Mouse (Mus musculus): ENCODE measurements around the gene Kdm4c. TPM values are rescaled to one million over a fixed set of nuclear protein-coding genes. Genes with fewer than 3 reads are reported as not detected.
"Not testable (repeated sequence)": the region's sequence is repeated elsewhere in the genome, so short reads cannot be mapped to it uniquely, and the experiment has no call there.

Gene Kdm4c
- polyA plus RNA-seq, 1 experiment from 2014 or later, result 11.9 TPM

DNA sequence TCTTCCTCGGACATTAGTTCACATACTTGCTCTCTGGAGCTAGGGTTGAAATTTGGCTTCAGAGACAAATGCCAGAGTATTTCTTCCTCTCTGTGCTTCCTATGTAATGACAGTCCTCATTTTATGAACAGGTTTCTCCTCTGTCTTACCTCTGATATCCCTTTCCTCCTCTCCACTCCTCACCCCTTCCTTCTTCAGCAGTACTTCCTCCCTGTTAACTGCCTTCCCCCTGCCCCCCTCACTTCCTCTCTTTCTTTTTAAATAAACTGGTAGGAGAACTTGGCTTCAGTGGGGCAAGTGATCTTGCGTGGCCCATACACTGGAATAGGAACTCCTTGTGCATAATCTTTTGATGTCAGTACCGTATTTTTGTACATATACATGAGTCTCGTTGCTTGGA is 115.2 kb downstream of the Kdm4c start:
- Histone ChIP-seq H3K36me3 (ENCODE audit: control insufficient read depth, insufficient read depth, low read length) (peaks cover 2% of the 10 kb centered on the region; the same call in 1 of the 2 replicates), H3K9me3 (replicated peaks; ENCODE audit: control insufficient read depth, low read length) (no peaks in the 10 kb centered on the region), H3K9ac (ENCODE audit: low read depth, low read length) (no peak overlapping the region), H3K4me2 (no peak overlapping the region), H3K4me1 (ENCODE audit: control insufficient read depth, insufficient read depth, low read length) (no peaks in the 10 kb centered on the region), H3K4me3 (ENCODE audit: low read depth, low read length) (no peak overlapping the region), H3K27ac (ENCODE audit: low read depth, low read length) (no peak overlapping the region), H3K27me3 (ENCODE audit: control insufficient read depth, insufficient read depth, low read length) (no peaks in the 10 kb centered on the region)
- WGBS (ENCODE audit: insufficient replicate concordance), result 91% methylated on average over 4 of the region's 4 CpGs
- ATAC-seq (replicated peaks; ENCODE audit: insufficient number of reproducible peaks, low FRiP score, low TSS enrichment), result no peak

DNA sequence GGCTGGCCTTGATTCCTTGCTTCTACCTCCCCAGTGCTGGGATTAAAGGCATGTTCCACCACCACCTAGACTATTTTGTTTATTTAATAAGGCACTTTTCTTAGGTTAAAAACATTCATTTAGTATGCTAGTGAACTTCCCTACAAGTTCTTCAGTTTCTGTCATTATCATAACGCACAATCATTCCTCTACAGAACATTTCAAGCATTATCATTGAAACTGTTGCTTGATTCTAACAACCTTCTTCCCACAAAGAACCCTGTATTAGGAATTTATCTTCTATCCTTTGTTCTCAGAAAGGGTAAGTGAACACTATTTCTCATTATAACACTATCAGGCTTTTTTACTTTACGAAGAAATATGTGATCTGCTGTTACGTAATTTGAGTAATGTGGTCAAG is 118.0 kb downstream of the Kdm4c start:
- WGBS (ENCODE audit: insufficient replicate concordance), result 92% methylated on average over 3 of the region's 3 CpGs
- no peak overlapping the region for H3K27ac ChIP-seq (ENCODE audit: low read depth, low read length)
- H3K4me3 ChIP-seq (ENCODE audit: low read depth, low read length), result no peak overlapping the region
- H3K9me3 ChIP-seq (replicated peaks; ENCODE audit: control insufficient read depth, low read length), result no peaks in the 10 kb centered on the region
- H3K36me3 ChIP-seq (ENCODE audit: control insufficient read depth, insufficient read depth, low read length), result peaks cover 2% of the 10 kb centered on the region; the same call in 1 of the 2 replicates
- no peaks in the 10 kb centered on the region for H3K27me3 ChIP-seq (ENCODE audit: control insufficient read depth, insufficient read depth, low read length)
- no peak overlapping the region for H3K9ac ChIP-seq (ENCODE audit: low read depth, low read length)
- H3K4me2 ChIP-seq, result no peak overlapping the region
- no peaks in the 10 kb centered on the region for H3K4me1 ChIP-seq (ENCODE audit: control insufficient read depth, insufficient read depth, low read length)
- no peak for ATAC-seq (replicated peaks; ENCODE audit: insufficient number of reproducible peaks, low FRiP score, low TSS enrichment)

- Histone ChIP-seq H3K9ac (ENCODE audit: low read depth, low read length) (no peak overlapping the region), H3K9me3 (replicated peaks; ENCODE audit: control insufficient read depth, low read length) (no peaks in the 10 kb centered on the region), H3K4me3 (ENCODE audit: low read depth, low read length) (no peak overlapping the region), H3K4me1 (ENCODE audit: control insufficient read depth, insufficient read depth, low read length) (no peaks in the 10 kb centered on the region), H3K27me3 (ENCODE audit: control insufficient read depth, insufficient read depth, low read length) (no peaks in the 10 kb centered on the region), H3K4me2 (no peak overlapping the region), H3K36me3 (ENCODE audit: control insufficient read depth, insufficient read depth, low read length) (no peaks in the 10 kb centered on the region), H3K27ac (ENCODE audit: low read depth, low read length) (no peak overlapping the region)
- WGBS (ENCODE audit: insufficient replicate concordance), result 74% methylated on average over 4 of the region's 4 CpGs
- no peak for ATAC-seq (replicated peaks; ENCODE audit: insufficient number of reproducible peaks, low FRiP score, low TSS enrichment)
Measured at GRCm38 (mm10) chr4:74386583-74386982, 144.3 kb downstream of the Kdm4c start.

GRCm38 (mm10) chr4:74393162-74393561 is 150.9 kb downstream of the Kdm4c start:
- 90% methylated on average over 2 of the region's 2 CpGs for WGBS (ENCODE audit: insufficient replicate concordance)
- H3K4me1 ChIP-seq (ENCODE audit: control insufficient read depth, insufficient read depth, low read length), result no peaks in the 10 kb centered on the region
- no peak for ATAC-seq (replicated peaks; ENCODE audit: insufficient number of reproducible peaks, low FRiP score, low TSS enrichment)

DNA sequence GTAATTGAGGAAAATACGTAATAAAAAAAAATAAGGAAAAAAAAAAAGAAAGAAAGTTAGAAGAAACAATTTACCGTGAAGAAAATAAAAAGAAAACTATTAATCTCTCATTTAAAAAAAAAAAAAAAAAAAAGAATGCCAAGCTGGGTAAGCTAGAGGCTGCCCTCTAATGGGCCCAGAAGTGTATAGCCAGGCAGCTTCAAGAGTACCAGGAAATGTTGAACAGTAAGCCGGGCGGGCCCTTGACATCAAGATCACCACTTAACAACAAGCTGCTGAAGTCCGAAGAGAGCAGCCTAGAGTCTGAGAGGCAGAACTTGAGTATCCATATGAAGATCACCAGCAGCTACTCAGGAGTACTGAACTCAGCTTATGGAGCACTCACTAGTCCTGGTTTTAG is 154.3 kb downstream of the Kdm4c start:
- H3K9me3 ChIP-seq (replicated peaks; ENCODE audit: control insufficient read depth, low read length), result no peaks in the 10 kb centered on the region
- no peak overlapping the region for H3K4me3 ChIP-seq (ENCODE audit: low read depth, low read length)
- H3K27ac ChIP-seq (ENCODE audit: low read depth, low read length), result no peak overlapping the region
- no peak for ATAC-seq (replicated peaks; ENCODE audit: insufficient number of reproducible peaks, low FRiP score, low TSS enrichment)
- 86% methylated on average over 5 of the region's 5 CpGs for WGBS (ENCODE audit: insufficient replicate concordance)
- no peaks in the 10 kb centered on the region for H3K27me3 ChIP-seq (ENCODE audit: control insufficient read depth, insufficient read depth, low read length)
- 0 out of 2 replicates have a peak, but pooled peaks cover 5% of the 10 kb centered on the region for H3K36me3 ChIP-seq (ENCODE audit: control insufficient read depth, insufficient read depth, low read length)
- H3K9ac ChIP-seq (ENCODE audit: low read depth, low read length), result no peak overlapping the region
- H3K4me2 ChIP-seq, result no peak overlapping the region
- H3K4me1 ChIP-seq (ENCODE audit: control insufficient read depth, insufficient read depth, low read length), result no peaks in the 10 kb centered on the region

More at GRCm38 (mm10) chr4:74393162-74393561, 150.9 kb downstream of the Kdm4c start:
- H3K4me3 ChIP-seq (ENCODE audit: low read depth, low read length), result no peak overlapping the region
- no peaks in the 10 kb centered on the region for H3K9me3 ChIP-seq (replicated peaks; ENCODE audit: control insufficient read depth, low read length)
- 0 out of 2 replicates have a peak, but pooled peaks cover 5% of the 10 kb centered on the region for H3K36me3 ChIP-seq (ENCODE audit: control insufficient read depth, insufficient read depth, low read length)
- H3K27ac ChIP-seq (ENCODE audit: low read depth, low read length), result no peak overlapping the region
- H3K27me3 ChIP-seq (ENCODE audit: control insufficient read depth, insufficient read depth, low read length), result no peaks in the 10 kb centered on the region
- no peak overlapping the region for H3K9ac ChIP-seq (ENCODE audit: low read depth, low read length)
- no peak overlapping the region for H3K4me2 ChIP-seq

DNA sequence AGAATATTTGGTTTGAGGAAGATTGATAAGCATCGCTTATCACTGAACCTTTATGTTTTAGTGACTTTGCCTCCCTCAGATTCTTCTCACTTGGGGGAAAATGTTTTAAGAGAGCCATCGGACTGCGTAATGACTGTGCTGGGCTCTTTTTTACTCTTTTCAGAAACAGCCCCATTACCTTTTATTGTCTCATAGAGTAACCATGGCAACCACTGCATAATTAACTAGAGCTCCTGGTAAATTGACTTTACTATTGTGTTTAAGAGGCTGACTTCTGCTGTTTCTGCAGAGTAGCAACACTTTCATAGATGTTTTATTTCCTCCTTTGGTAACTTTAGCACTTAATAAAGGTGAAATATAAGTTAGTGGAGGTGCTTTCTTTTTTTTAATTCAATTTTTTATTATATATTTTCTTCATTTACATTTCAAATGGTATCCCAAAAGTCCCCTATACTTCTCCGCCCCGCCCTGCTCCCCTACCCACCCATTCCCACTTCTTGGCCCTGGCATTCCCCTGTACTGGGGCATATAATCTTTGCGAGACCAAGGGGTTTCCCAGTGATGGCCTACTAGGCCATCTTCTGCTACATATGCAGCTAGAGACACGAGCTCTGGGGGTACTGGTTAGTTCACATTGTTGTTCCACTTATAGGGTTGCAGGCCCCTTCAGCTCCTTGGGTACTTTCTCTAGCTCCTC is 159.5 kb downstream of the Kdm4c start:
- not testable (repeated sequence) for H3K4me2 ChIP-seq; H3K9ac ChIP-seq (ENCODE audit: low read depth, low read length); ATAC-seq (replicated peaks; ENCODE audit: insufficient number of reproducible peaks, low FRiP score, low TSS enrichment); H3K27ac ChIP-seq (ENCODE audit: low read depth, low read length); H3K4me3 ChIP-seq (ENCODE audit: low read depth, low read length); H3K4me1 ChIP-seq (ENCODE audit: control insufficient read depth, insufficient read depth, low read length); H3K9me3 ChIP-seq (replicated peaks; ENCODE audit: control insufficient read depth, low read length); H3K36me3 ChIP-seq (ENCODE audit: control insufficient read depth, insufficient read depth, low read length); H3K27me3 ChIP-seq (ENCODE audit: control insufficient read depth, insufficient read depth, low read length)
- 92% methylated on average over 7 of the region's 7 CpGs for WGBS (ENCODE audit: insufficient replicate concordance)

DNA sequence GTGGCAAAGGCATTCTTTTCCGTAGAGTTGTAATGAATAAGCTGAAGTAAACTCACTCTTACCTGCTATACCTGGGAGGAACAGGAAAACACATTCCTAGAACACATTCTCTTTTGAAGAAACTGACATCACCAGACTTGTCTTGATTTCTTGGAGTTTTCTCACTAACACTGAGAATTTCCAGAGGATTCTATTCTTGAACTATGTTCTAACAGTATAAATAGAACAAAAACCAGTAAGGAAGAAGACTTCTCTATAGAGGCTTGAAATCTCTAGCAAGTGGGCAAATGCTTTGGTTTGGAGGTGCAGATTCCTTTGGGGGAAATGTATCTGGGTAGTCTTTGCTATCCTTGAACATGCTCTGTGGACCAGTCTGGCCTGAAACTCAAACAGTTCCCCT is 166.4 kb downstream of the Kdm4c start:
- 79% methylated on average over 1 of the region's 1 CpGs for WGBS (ENCODE audit: insufficient replicate concordance)
- no peak overlapping the region for H3K27ac ChIP-seq (ENCODE audit: low read depth, low read length)
- no peaks in the 10 kb centered on the region for H3K27me3 ChIP-seq (ENCODE audit: control insufficient read depth, insufficient read depth, low read length)
- H3K36me3 ChIP-seq (ENCODE audit: control insufficient read depth, insufficient read depth, low read length), result peaks cover 6% of the 10 kb centered on the region; the same call in 1 of the 2 replicates
- ATAC-seq (replicated peaks; ENCODE audit: insufficient number of reproducible peaks, low FRiP score, low TSS enrichment), result no peak
- H3K4me2 ChIP-seq, result no peak overlapping the region
- no peaks in the 10 kb centered on the region for H3K4me1 ChIP-seq (ENCODE audit: control insufficient read depth, insufficient read depth, low read length)
- no peak overlapping the region for H3K9ac ChIP-seq (ENCODE audit: low read depth, low read length)
- H3K9me3 ChIP-seq (replicated peaks; ENCODE audit: control insufficient read depth, low read length), result no peaks in the 10 kb centered on the region
- no peak overlapping the region for H3K4me3 ChIP-seq (ENCODE audit: low read depth, low read length)

DNA sequence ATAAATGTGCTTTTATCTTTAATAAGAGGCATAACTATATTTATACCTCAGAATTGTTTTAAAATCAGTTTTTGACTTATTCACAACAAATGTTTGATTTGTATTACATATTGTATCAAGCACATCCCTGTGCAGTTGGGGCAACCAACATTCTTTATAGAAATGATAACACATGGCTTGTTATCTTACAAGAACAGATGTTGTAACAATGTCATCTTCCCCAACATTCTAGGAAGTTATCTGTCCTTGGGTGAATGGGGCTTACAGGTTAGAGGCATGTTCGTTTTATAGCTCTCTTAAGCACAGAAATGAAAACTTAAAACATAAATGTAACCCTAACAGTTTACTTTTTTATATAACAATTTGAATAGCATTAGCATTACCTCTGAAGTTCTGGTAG is 177.5 kb downstream of the Kdm4c start:
- H3K27me3 ChIP-seq (ENCODE audit: control insufficient read depth, insufficient read depth, low read length), result no peaks in the 10 kb centered on the region
- H3K4me3 ChIP-seq (ENCODE audit: low read depth, low read length), result no peak overlapping the region
- H3K36me3 ChIP-seq (ENCODE audit: control insufficient read depth, insufficient read depth, low read length), result no peaks in the 10 kb centered on the region
- WGBS (ENCODE audit: insufficient replicate concordance), result 44% methylated on average over 1 of the region's 1 CpGs
- no peak overlapping the region for H3K9ac ChIP-seq (ENCODE audit: low read depth, low read length)
- H3K4me2 ChIP-seq, result no peak overlapping the region
- H3K4me1 ChIP-seq (ENCODE audit: control insufficient read depth, insufficient read depth, low read length), result no peaks in the 10 kb centered on the region
- no peak for ATAC-seq (replicated peaks; ENCODE audit: insufficient number of reproducible peaks, low FRiP score, low TSS enrichment)
- no peak overlapping the region for H3K27ac ChIP-seq (ENCODE audit: low read depth, low read length)
- no peaks in the 10 kb centered on the region for H3K9me3 ChIP-seq (replicated peaks; ENCODE audit: control insufficient read depth, low read length)

All from heart, embryonic 11.5 days (tissue).